Mouse (Mus musculus) heart, adult 2 months (tissue): ENCODE measurements around the gene Zfp382.

Experiments used
- CTCF ChIP-seq: fragments of 200-600 bp; IDR thresholded peaks from 2 replicates; pipeline ENCODE4 v1.8.1; 2022; ENCODE audit warnings: antibody characterized with exemption, mild to moderate bottlenecking, moderate library complexity
- EP300 ChIP-seq: fragments of 200-500 bp; IDR thresholded peaks from 2 replicates; pipeline ENCODE4 v1.6.1; 2011; ENCODE audit warnings: low read depth, low read length, control low read depth; ENCODE audit not compliant: insufficient read depth
- POLR2A ChIP-seq: fragments of 200-500 bp; IDR thresholded peaks from 2 replicates; pipeline ENCODE4 v1.6.1; 2011; ENCODE audit warnings: mild to moderate bottlenecking, low read depth, low read length, control low read depth; ENCODE audit not compliant: insufficient read depth

GRCm38 (mm10) chr7:30176474-30176873 is 54.7 kb downstream of the Zfp382 start:
- TF ChIP-seq CTCF (no peak), EP300 (no peak), POLR2A (no peak)
